Mouse (Mus musculus): ENCODE measurements around the gene Fzd9. TPM values are rescaled to one million over a fixed set of nuclear protein-coding genes. Genes with fewer than 3 reads are reported as not detected.
A peak's percentile ranks its signal among the peaks of the same experiment; 100 is the strongest.
"Not testable (repeated sequence)": the region's sequence is repeated elsewhere in the genome, so short reads cannot be mapped to it uniquely, and the experiment has no call there.

The Fzd9 gene
- polyA plus RNA-seq, 1 experiment from 2014 or later: 0.33 TPM

DNA sequence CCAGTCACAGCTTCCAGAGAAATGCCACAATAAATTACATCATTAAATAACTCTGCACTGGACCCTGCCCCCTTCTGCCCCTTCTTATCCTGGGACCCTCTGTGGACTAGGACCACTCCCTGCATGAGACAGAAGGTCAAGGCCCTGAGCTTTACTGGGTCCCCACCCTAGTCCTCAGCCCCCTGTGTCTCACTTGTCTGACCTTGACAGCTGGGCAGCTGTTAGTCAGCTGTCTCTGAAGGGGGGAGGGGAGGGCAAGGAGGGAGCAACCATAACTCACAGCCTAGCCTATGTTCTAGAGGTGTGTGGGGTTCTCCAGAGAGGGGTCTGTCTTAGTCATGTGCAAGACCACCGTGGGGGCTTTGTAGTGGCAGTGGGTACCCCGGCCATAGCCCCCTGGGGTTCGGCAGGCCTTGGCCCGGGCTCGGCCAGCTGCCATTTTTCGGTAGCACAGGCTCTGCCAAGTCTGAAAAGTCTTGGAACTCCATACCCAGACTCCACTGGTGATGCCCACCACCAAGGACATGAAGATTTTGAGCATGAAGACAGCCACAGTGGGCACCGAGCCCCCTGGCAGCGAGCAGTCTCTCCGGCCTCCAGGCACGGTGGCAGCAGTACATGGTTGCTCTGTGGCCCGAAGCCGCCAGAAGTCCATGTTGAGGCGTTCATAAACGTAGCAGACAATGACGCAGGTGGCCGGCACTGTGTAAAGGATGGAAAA, 1.9 kb downstream of the Fzd9 start:
- no peak for DNase-seq (ENCODE audit: low spot score)

DNA sequence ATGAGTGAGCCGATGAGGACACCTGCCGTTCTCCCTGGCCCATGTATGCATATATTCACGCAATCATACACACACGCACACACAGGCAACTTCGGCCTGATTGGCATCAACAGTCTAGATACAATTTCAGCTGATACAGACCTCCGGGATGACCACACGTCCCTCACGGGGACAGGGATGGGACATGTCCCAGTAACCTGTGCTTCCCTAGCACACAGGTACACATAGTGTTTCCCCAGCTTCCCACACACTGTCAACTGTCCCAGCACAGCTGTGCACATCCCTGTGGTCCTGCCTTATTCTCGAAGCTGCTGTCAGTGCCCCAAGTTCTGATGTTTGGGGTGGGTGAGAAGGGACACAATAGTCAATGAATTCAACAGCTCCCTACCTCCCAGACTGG, 3.7 kb downstream of the Fzd9 start:
- DNase-seq (ENCODE audit: low spot score): no peak

GRCm38 (mm10) chr5:135246531-135246930, 4.5 kb downstream of the Fzd9 start:
- DNase-seq (ENCODE audit: low spot score): no peak

DNA sequence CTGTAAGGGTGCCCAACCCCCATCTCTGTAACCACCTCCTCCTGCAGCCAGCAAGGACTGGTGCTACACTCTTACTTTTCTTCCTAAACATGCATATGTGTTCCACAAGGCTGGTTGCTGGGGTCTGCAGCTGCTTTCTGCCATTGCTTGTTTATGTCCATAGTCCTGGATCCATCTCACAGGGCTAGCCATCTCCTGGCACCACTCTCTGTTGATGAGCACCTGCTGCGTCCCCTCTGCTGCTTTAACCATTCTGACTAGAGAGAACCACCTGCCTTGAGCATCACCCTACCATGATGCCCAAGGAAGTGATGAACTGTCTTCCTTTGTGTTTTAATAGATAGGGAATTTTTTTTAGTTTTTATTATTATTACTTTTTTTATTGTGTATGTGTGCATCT, 7.9 kb downstream of the Fzd9 start:
- DNase-seq (ENCODE audit: low spot score): no peak

DNA sequence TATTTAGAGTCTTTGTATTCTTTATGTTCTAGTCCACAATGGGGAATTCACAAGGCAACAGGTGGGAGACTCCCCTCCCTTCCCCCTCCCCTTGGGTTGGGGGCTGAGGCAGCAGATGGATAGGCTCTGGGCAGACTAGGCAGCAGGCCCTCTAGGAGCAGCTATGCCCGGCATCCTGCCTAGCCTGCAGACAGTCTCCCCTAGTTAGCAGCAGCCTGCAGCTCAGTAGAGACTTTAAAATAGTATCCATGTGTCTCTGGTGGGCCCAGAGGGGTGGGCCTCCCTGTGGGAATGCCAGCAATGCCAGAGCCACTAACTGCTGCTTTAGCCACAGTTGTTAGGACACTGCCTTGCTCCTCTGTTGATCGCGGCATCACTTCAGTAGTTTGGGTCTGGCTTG, 8.4 kb downstream of the Fzd9 start:
- no peak for DNase-seq (ENCODE audit: low spot score)

DNA sequence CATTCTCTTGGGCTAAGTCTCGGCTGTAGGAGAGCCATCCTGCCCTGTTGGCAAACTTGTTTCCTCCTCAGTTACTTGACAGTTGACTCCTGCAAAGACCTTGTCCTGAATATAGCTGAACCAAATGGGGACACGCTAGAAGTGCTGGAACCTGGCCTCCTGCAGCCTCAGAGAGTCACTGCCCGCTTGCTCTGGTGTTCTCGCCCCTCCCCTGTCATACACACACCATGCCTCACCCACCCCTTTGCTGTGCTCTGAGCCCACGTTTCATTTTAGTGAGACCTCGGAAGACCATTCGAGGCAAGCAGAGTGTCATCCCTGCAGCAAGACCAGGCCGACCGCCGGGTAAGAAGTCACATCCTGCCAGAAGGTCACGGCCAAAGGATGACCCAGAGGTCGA, 8.9 kb downstream of the Fzd9 start:
- no peak for DNase-seq (ENCODE audit: low spot score)

GRCm38 (mm10) chr5:135241474-135241873, 9.6 kb downstream of the Fzd9 start:
- no peak for DNase-seq (ENCODE audit: low spot score)

DNA sequence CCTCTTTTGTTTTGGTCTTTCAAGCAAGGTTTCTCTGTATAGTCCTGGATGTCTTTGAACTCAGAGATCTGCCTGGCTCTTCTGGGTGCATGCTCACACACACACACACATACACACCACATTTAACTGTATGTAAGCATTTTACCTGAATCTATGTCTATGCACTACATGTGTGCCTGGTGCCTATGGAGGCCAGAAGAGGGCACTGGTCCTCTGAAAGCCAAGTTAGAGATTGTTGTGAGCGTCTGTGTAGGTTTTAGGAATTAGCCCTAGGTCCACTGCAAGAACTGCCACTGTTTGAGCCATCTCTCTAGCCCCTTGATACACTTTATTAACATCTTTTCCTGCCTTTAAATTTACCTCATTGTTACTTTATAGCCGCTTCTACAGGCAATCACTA, 12.2 kb downstream of the Fzd9 start:
- no peak for DNase-seq (ENCODE audit: low spot score)

GRCm38 (mm10) chr5:135236571-135236970, 14.5 kb downstream of the Fzd9 start:
- peak; percentile 62 for DNase-seq (ENCODE audit: low spot score)

- no peak for DNase-seq (ENCODE audit: low spot score)
Measured at GRCm38 (mm10) chr5:135233166-135233920, 17.7 kb downstream of the Fzd9 start.

DNA sequence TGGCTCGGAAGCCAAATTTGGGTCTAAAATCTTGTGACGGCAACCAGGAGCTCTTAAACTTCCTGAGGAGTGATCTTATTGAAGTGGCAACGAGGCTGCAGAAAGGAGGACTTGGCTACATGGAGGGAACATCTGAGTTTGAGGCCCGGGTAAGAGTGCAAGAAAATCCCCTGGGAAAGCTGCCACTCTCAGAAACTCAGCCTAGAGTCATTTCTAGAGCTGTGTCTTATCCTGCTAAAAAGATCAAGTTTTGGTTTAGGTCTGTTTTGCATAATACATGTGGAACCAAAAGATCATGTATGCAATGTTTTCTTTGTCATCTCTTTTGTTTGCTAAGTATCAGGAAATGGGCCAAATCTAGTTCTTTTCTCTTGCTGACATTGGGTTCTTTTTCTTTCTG, 20.8 kb downstream of the Fzd9 start:
- no peak for DNase-seq (ENCODE audit: low spot score)

DNA sequence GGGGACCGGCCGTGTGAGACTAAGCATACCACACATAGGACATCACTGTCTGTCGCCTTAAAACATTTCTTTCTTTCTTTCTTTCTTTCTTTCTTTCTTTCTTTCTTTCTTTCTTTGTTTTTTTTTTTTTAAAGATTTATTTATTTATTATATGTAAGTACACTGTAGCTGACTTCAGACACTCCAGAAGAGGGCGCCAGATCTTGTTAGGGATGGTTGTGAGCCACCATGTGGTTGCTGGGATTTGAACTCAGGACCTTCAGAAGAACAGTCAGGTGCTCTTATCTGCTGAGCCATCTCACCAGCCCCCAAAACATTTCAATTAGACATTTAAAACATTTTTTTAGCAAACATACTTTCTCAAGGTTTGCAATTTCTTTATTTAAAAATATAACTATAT, 25.2 kb downstream of the Fzd9 start:
- DNase-seq (ENCODE audit: low spot score): not testable (repeated sequence)

- no peak for DNase-seq (ENCODE audit: low spot score)
Measured at GRCm38 (mm10) chr5:135224169-135224568, 26.9 kb downstream of the Fzd9 start.

DNA sequence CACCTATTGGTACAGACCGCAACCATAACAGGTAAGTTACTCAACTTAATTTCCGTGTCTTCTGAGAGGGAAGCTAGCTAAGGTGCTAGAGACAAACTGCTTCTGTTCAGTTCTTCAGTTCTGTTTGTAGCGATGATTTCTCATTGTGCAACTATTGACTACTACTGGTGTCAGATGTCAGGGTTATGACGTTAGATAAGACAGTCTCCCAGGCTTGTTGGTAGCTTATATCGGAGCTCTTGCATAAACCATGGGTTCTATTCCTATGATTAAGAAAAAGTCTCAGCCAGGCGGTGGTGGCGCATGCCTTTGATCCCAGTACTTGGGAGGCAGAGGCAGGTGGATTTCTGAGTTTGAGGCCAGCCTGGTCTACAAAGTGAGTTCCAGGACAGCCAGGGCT, 29.0 kb downstream of the Fzd9 start:
- DNase-seq (ENCODE audit: low spot score): no peak

- DNase-seq (ENCODE audit: low spot score): no peak
Measured at GRCm38 (mm10) chr5:135220941-135221340, 30.1 kb downstream of the Fzd9 start.

DNA sequence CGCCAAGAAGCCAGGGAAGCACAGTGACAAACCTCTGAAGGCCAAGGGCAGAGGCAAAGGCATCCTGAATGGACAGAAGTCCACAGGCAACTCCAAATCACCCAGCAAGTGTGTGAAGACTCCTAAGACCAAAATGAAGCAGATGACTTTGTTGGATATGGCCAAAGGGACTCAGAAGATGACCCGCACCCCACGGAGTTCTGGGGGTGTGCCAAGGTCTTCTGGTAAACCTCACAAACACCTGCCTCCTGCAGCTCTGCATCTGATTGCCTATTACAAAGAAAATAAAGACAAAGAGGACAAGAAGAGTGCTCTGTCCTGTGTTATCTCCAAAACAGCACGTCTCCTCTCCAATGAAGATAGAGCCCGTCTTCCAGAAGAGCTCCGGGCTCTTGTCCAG, 34.2 kb downstream of the Fzd9 start:
- DNase-seq (ENCODE audit: low spot score): no peak

- DNase-seq (ENCODE audit: low spot score): peak; percentile 29
Measured at GRCm38 (mm10) chr5:135208197-135208596, 42.8 kb downstream of the Fzd9 start.

DNA sequence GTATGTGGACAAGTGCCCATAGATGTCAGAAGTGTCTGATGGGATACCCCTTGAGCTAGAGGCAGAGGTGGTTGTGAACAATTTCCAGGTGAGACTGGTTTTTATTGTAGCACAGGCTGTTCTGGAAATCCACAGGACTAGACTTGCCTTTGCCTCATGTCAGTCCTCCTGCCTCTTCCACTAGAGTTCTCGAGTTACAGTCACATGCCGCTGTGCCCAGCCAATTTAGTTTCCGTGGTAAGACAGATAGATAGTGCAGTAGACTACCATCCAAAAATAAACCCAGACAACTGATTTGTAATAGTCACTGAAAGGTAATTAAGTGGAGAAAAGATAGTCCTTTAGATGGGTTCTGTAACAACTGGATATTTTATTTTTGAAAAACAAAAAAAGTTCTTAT, 48.3 kb downstream of the Fzd9 start:
- DNase-seq (ENCODE audit: low spot score): no peak

Small RNA genes lying within 50 kb of the gene (microRNA-seq; reads per million reads assigned to microRNA genes)
- not detected for gene Gm25315 (ENCODE audit: borderline number of aligned reads)

Other genes starting within 250 kb of the Fzd9 start
- 51.0 and 52.2 TPM in 2 replicates for gene Abhd11, start 242.1 kb downstream of the Fzd9 start, polyA plus RNA-seq (2015; fragmentation: Nextera tagmentation; extraction: Ambion mirVana)
- 3.2 and 3.3 TPM in 2 replicates for gene Stx1a, start 227.7 kb downstream of the Fzd9 start, polyA plus RNA-seq (2015; fragmentation: Nextera tagmentation; extraction: Ambion mirVana)
- 28.7 and 28.8 TPM in 2 replicates for gene Dnajc30, start 187.0 kb downstream of the Fzd9 start, polyA plus RNA-seq (2015; fragmentation: Nextera tagmentation; extraction: Ambion mirVana)
- 103 and 119 TPM in 2 replicates for gene Bud23, start 186.3 kb downstream of the Fzd9 start, polyA plus RNA-seq (2015; fragmentation: Nextera tagmentation; extraction: Ambion mirVana)
- gene Vps37d, start 173.0 kb downstream of the Fzd9 start, polyA plus RNA-seq (2015; fragmentation: Nextera tagmentation; extraction: Ambion mirVana): 1.6 and 1.7 TPM in 2 replicates
- gene Mlxipl, start 161.3 kb downstream of the Fzd9 start, polyA plus RNA-seq (2015; fragmentation: Nextera tagmentation; extraction: Ambion mirVana): 0.38 and 0.39 TPM in 2 replicates
- 13.1 and 13.7 TPM in 2 replicates for gene Tbl2, start 101.6 kb downstream of the Fzd9 start, polyA plus RNA-seq (2015; fragmentation: Nextera tagmentation; extraction: Ambion mirVana)
- gene Bcl7b, start 82.9 kb downstream of the Fzd9 start, polyA plus RNA-seq (2015; fragmentation: Nextera tagmentation; extraction: Ambion mirVana): 88.1 and 99.0 TPM in 2 replicates
- 34.5 and 37.0 TPM in 2 replicates for gene Baz1b, start 64.0 kb downstream of the Fzd9 start, polyA plus RNA-seq (2015; fragmentation: Nextera tagmentation; extraction: Ambion mirVana)
- 0.16 TPM in 1 of 2 replicates, not detected in the other for gene Fkbp6, start 98.8 kb upstream of the Fzd9 start, polyA plus RNA-seq (2015; fragmentation: Nextera tagmentation; extraction: Ambion mirVana)
- not detected in 2 replicates for gene Trim50, start 102.1 kb upstream of the Fzd9 start, polyA plus RNA-seq (2015; fragmentation: Nextera tagmentation; extraction: Ambion mirVana)
- 37.5 and 40.1 TPM in 2 replicates for gene Nsun5, start 118.7 kb upstream of the Fzd9 start, polyA plus RNA-seq (2015; fragmentation: Nextera tagmentation; extraction: Ambion mirVana)
- gene Pom121, start 143.3 kb upstream of the Fzd9 start, polyA plus RNA-seq (2015; fragmentation: Nextera tagmentation; extraction: Ambion mirVana): 8.5 and 10.4 TPM in 2 replicates

All from thymus, postnatal 0 days (tissue).